In genomic region chr6:134921695-134922510, GRCm38 (mm10) we compare ENCODE assay signal across 8 mouse cellular contexts. TPM values are rescaled to one million over a fixed set of nuclear protein-coding genes. Genes with fewer than 3 reads are reported as not detected.
DNase-seq lines count a peak whose midpoint lies in the region; ATAC-seq and TF ChIP-seq lines count a peak whose summit lies in the region.

No protein-coding gene starts in this region.

- H3K9me3 ChIP-seq in forebrain, embryonic 13.5 days (replicated peaks), result no peaks in the 10 kb centered on the region
- H3K9me3 ChIP-seq in liver, embryonic 11.5 days (ENCODE audit: control insufficient read depth, low read length), result no peaks in the 10 kb centered on the region

- intact Hi-C loops in left cerebral cortex, postnatal 14 days (cut with DNase I), result loop anchor here (5.0 kb wide), 1 partner anchor 35 kb away; no protein-coding TSS in a partner anchor

- H3K4me1 ChIP-seq in lung, adult 2 months (ENCODE audit: control insufficient read depth, insufficient read depth, low read length), result no peaks in the 10 kb centered on the region
- peaks cover 6% of the 10 kb centered on the region for H3K4me1 ChIP-seq in bone marrow macrophage, adult 2 months (ENCODE audit: control insufficient read depth, insufficient read depth, low read length)
- H3K4me1 ChIP-seq in forebrain, embryonic 13.5 days, result peaks cover 56% of the 10 kb centered on the region
- peaks cover 27% of the 10 kb centered on the region for H3K4me1 ChIP-seq in liver, embryonic 11.5 days (replicated peaks; ENCODE audit: control insufficient read depth, insufficient read depth, low read length)

- no peak for TF ChIP-seq CTCF in lung, adult 2 months (IDR thresholded peaks at IDR 0.05; ENCODE audit: insufficient read depth, low read length)
- TF ChIP-seq CTCF in bone marrow macrophage, adult 2 months (IDR thresholded peaks at IDR 0.05; ENCODE audit: low read depth, low read length), result no peak

- peak overlapping the region; percentile 85 for H3K4me2 ChIP-seq in forebrain, embryonic 13.5 days
- peak overlapping the region; percentile 99 for H3K4me2 ChIP-seq in liver, embryonic 11.5 days

- no peak for TF ChIP-seq POLR2A in lung, adult 2 months (IDR thresholded peaks at IDR 0.05; ENCODE audit: borderline replicate concordance, extremely low read depth, low read depth, low read length)
- TF ChIP-seq POLR2A in bone marrow macrophage, adult 2 months (IDR thresholded peaks at IDR 0.05; ENCODE audit: borderline replicate concordance, low read depth, low read length), result no peak

- peak overlapping the region; percentile 86 for H3K4me3 ChIP-seq in lung, adult 2 months (replicated peaks; ENCODE audit: extremely low read depth, low read depth, low read length)
- H3K4me3 ChIP-seq in bone marrow macrophage, adult 2 months (ENCODE audit: insufficient read depth, low read length), result peak overlapping the region; percentile 96
- peak overlapping the region; percentile 72 for H3K4me3 ChIP-seq in forebrain, embryonic 13.5 days
- peak overlapping the region; percentile 73 for H3K4me3 ChIP-seq in liver, embryonic 11.5 days (ENCODE audit: low read depth, low read length)

- no peak for ATAC-seq in forebrain, embryonic 13.5 days
- ATAC-seq in liver, embryonic 11.5 days (replicated peaks; ENCODE audit: low FRiP score), result no peak

- H3K36me3 ChIP-seq in forebrain, embryonic 13.5 days (ENCODE audit: poor library complexity, severe bottlenecking), result peaks cover 6% of the 10 kb centered on the region; the same call in 1 of the 2 replicates
- no peaks in the 10 kb centered on the region; the same call in 1 of the 2 replicates for H3K36me3 ChIP-seq in liver, embryonic 11.5 days (ENCODE audit: control insufficient read depth, insufficient read depth, low read length)

- H3K27me3 ChIP-seq in forebrain, embryonic 13.5 days, result no peaks in the 10 kb centered on the region
- H3K27me3 ChIP-seq in liver, embryonic 11.5 days (replicated peaks; ENCODE audit: control insufficient read depth, insufficient read depth, low read length), result no peaks in the 10 kb centered on the region

- no peak for DNase-seq in lung, adult 2 months
- DNase-seq in lung, postnatal 36 days, result no peak
- no peak for DNase-seq in liver, embryonic 11.5 days (ENCODE audit: low spot score)
- peak; percentile 56 for DNase-seq in thymus, postnatal 25 days
- no peak for DNase-seq in layer of hippocampus, postnatal 14 days (ENCODE audit: low spot score in 2 of 2)
- no peak for DNase-seq in left cerebral cortex, postnatal 14 days (ENCODE audit: low spot score in 2 of 2)

- H3K9ac ChIP-seq in forebrain, embryonic 13.5 days, result peak overlapping the region; percentile 92
- peak overlapping the region; percentile 92 for H3K9ac ChIP-seq in liver, embryonic 11.5 days (ENCODE audit: low read depth, low read length)

- 4% methylated on average over 20 of the region's 20 CpGs for whole genome bisulfite sequencing in lung, adult 2 months
- 3% methylated on average over 20 of the region's 20 CpGs for WGBS in forebrain, embryonic 13.5 days
- WGBS in liver, embryonic 11.5 days, result 11% methylated on average over 20 of the region's 20 CpGs

- H3K27ac ChIP-seq in bone marrow macrophage, adult 2 months (ENCODE audit: insufficient read depth, low read depth, low read length), result peak overlapping the region; percentile 57
- H3K27ac ChIP-seq in forebrain, embryonic 13.5 days, result peak overlapping the region; percentile 98
- peak overlapping the region; percentile 55 for H3K27ac ChIP-seq in liver, embryonic 11.5 days (ENCODE audit: low read depth, low read length)

RNA-seq across cellular contexts. Expression of gene Cdkn1b, which starts 1.7 kb away (rescaled TPM):
- polyA plus RNA-seq in lung, adult 2 months (2012; rRNA removed), result 26.9 and 31.6 TPM in 2 replicates
- polyA plus RNA-seq in bone marrow macrophage, adult 2 months (2012; ENCODE audit: insufficient read depth, insufficient read length, missing spikeins), result 84.8 and 88.6 TPM in 2 replicates
- polyA plus RNA-seq in forebrain, embryonic 13.5 days (2015; fragmentation: Nextera tagmentation; extraction: Ambion mirVana), result 48.8 and 58.5 TPM in 2 replicates
- polyA plus RNA-seq in liver, embryonic 11.5 days (2014; fragmentation: Nextera tagmentation; extraction: Ambion mirVana), result 8.9 and 9.4 TPM in 2 replicates
- 10 to 100 TPM; 55.5 to 57.1 TPM for total RNA-seq in layer of hippocampus, postnatal 14 days (2021)
- total RNA-seq in left cerebral cortex, postnatal 14 days (2021), result 10 to 100 TPM; 45.1 to 49.4 TPM

RNA-seq across cellular contexts. Expression of gene Gpr19, which starts 23.5 kb away (rescaled TPM):
- polyA plus RNA-seq in lung, adult 2 months (2012; rRNA removed), result 6.0 and 9.2 TPM in 2 replicates
- 6.6 and 7.3 TPM in 2 replicates for polyA plus RNA-seq in bone marrow macrophage, adult 2 months (2012; ENCODE audit: insufficient read depth, insufficient read length, missing spikeins)
- polyA plus RNA-seq in forebrain, embryonic 13.5 days (2015; fragmentation: Nextera tagmentation; extraction: Ambion mirVana), result 45.5 and 46.4 TPM in 2 replicates
- 6.1 and 9.1 TPM in 2 replicates for polyA plus RNA-seq in liver, embryonic 11.5 days (2014; fragmentation: Nextera tagmentation; extraction: Ambion mirVana)
- total RNA-seq in layer of hippocampus, postnatal 14 days (2021), result 10 to 100 TPM; 24.1 to 24.7 TPM
- total RNA-seq in left cerebral cortex, postnatal 14 days (2021), result 10 to 100 TPM; 27.5 to 28.0 TPM

RNA-seq across cellular contexts. Expression of gene Apold1, which starts 59.6 kb away (rescaled TPM):
- polyA plus RNA-seq in lung, adult 2 months (2012; rRNA removed), result 1.2 and 1.7 TPM in 2 replicates
- polyA plus RNA-seq in bone marrow macrophage, adult 2 months (2012; ENCODE audit: insufficient read depth, insufficient read length, missing spikeins), result 0.29 and 0.36 TPM in 2 replicates
- polyA plus RNA-seq in forebrain, embryonic 13.5 days (2015; fragmentation: Nextera tagmentation; extraction: Ambion mirVana), result 3.5 and 3.6 TPM in 2 replicates
- 2.5 and 2.6 TPM in 2 replicates for polyA plus RNA-seq in liver, embryonic 11.5 days (2014; fragmentation: Nextera tagmentation; extraction: Ambion mirVana)
- 1 to 10 TPM; 3.5 to 4.4 TPM for total RNA-seq in layer of hippocampus, postnatal 14 days (2021)
- 1 to 10 TPM; 5.1 to 7.2 TPM for total RNA-seq in left cerebral cortex, postnatal 14 days (2021)
